Comparison of ENCODE assay signal across 27 mouse cellular contexts in the genomic region with DNA sequence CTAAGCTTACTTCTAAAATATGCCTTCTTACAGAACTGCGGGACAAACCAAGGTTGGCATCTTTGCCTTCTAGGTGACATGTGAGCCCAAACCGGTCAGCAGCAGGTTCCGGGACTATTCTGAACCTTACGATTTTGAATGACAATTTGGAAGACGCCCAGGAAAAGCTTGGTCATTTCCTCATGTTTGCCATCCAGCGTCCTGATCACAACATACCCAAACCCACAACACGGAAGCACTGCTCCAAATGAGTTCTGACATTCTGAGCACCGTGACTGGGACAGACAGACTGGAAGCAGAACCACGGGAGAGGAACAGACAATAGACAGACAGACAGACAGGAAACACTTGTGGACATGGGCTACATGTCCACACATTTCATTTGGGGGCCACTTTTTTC. TPM values are rescaled to one million over a fixed set of nuclear protein-coding genes. Genes with fewer than 3 reads are reported as not detected.
A peak's percentile ranks its signal among the peaks of the same experiment; 100 is the strongest.
DNase-seq lines count a peak whose midpoint lies in the region; ATAC-seq lines count a peak whose summit lies in the region.
"Had no signal": no experiment of that assay in that cellular context is flagged by ENCODE, and none has a peak within 500 bp of the region (broad histone marks: within the 10 kb centered on the region; RNA-seq: fewer than 3 reads in every experiment).

No protein-coding gene starts in this region.

- 86% methylated on average over 9 of the region's 9 CpGs for WGBS in heart, embryonic 10.5 days

- DNase-seq in heart, embryonic 10.5 days (ENCODE audit: low spot score), result peak; percentile 39
- no peak for DNase-seq in heart, adult 9 months (ENCODE audit: low spot score in 2 of 2)
- peak; percentile 15 for DNase-seq in 416B (ENCODE audit: low read depth)
- no peak for DNase-seq in gastrocnemius, adult 8-10 months (ENCODE audit: low spot score in 2 of 2)
- no peak for DNase-seq in left cerebral cortex, postnatal 10 days (ENCODE audit: extremely low spot score in 1 of 2, low spot score in 2 of 2)
- DNase-seq: adrenal gland, postnatal 25 days; cerebellum, adult 8-10 months; embryo, embryonic 11 days; gastrocnemius, adult 2 months; heart, adult 11 months; heart, postnatal 4 days; kidney, adult 11 months; kidney, postnatal 25 days; layer of hippocampus, postnatal 36 days; liver, embryonic 13.5 days; thymus, postnatal 4 days had no signal

- no peaks in the 10 kb centered on the region for H3K9me3 ChIP-seq in heart, embryonic 10.5 days
- H3K9me3 ChIP-seq: embryonic facial prominence, embryonic 12.5 days; heart, embryonic 12.5 days; kidney, embryonic 15.5 days; limb, embryonic 10.5 days; limb, embryonic 15.5 days; liver, embryonic 13.5 days; megakaryocyte, embryonic 14.5 days; midbrain, embryonic 12.5 days; neural tube, embryonic 13.5 days had no signal

- ATAC-seq in granulocyte monocyte progenitor cell, adult 5-6 weeks (replicated peaks; ENCODE audit: poor library complexity, severe bottlenecking), result peak; percentile 61
- peak; percentile 58 for ATAC-seq in megakaryocyte progenitor cell, adult 5-6 weeks (replicated peaks; ENCODE audit: poor library complexity)

- no peaks in the 10 kb centered on the region for H3K27me3 ChIP-seq in heart, embryonic 10.5 days (ENCODE audit: insufficient read depth, poor library complexity, severe bottlenecking)
- H3K27me3 ChIP-seq: embryonic facial prominence, embryonic 12.5 days; heart, embryonic 12.5 days; kidney, embryonic 15.5 days; limb, embryonic 15.5 days; liver, embryonic 13.5 days; megakaryocyte, embryonic 14.5 days; midbrain, embryonic 12.5 days; neural tube, embryonic 13.5 days had no signal

- H3K4me3 ChIP-seq in heart, embryonic 10.5 days, result no peak overlapping the region
- H3K4me3 ChIP-seq: embryonic facial prominence, embryonic 12.5 days; gastrocnemius, adult 2 months; heart, embryonic 12.5 days; kidney, embryonic 15.5 days; limb, embryonic 10.5 days; limb, embryonic 15.5 days; liver, embryonic 13.5 days; megakaryocyte, embryonic 14.5 days; midbrain, embryonic 12.5 days; neural tube, embryonic 13.5 days had no signal

- no peaks in the 10 kb centered on the region for H3K4me1 ChIP-seq in heart, embryonic 10.5 days
- H3K4me1 ChIP-seq: heart, embryonic 12.5 days; kidney, embryonic 15.5 days; limb, embryonic 10.5 days; limb, embryonic 15.5 days; liver, embryonic 13.5 days; midbrain, embryonic 12.5 days; neural tube, embryonic 13.5 days had no signal

- H3K27ac ChIP-seq in heart, embryonic 10.5 days, result no peak overlapping the region
- H3K27ac ChIP-seq: embryonic facial prominence, embryonic 12.5 days; gastrocnemius, adult 2 months; hindbrain, embryonic 14.5 days; kidney, embryonic 15.5 days; limb, embryonic 10.5 days; limb, embryonic 15.5 days; liver, embryonic 13.5 days; midbrain, embryonic 12.5 days; neural tube, embryonic 13.5 days had no signal

- intact Hi-C loops in left cerebral cortex, postnatal 10 days (cut with DNase I), result loop anchor here (2.0 to 5.0 kb wide), 2 partner anchors 111 to 259 kb away; a partner anchor contains a TSS

- H3K36me3 ChIP-seq in heart, embryonic 10.5 days, result 0 out of 2 replicates have a peak, but pooled peaks cover under 1% of the 10 kb centered on the region
- H3K36me3 ChIP-seq: limb, embryonic 15.5 days had no signal

RNA-seq across cellular contexts. Expression of a gene that starts 29.7 kb away (rescaled TPM):
- 284 and 384 TPM in 2 replicates for polyA plus RNA-seq in heart, embryonic 10.5 days (2016; fragmentation: Nextera tagmentation; extraction: Ambion mirVana)
- total RNA-seq in granulocyte monocyte progenitor cell, adult 5-6 weeks (2014; fragmentation: Nextera tagmentation), result 351 and 354 TPM in 2 replicates
- total RNA-seq in granulocyte monocyte progenitor cell, adult 5-6 weeks (2017), result 469 and 554 TPM in 2 replicates
- total RNA-seq in megakaryocyte progenitor cell, adult 5-6 weeks (2015), result 432 and 457 TPM in 2 replicates
- 491 and 530 TPM in 2 replicates for total RNA-seq in megakaryocyte progenitor cell, adult 5-6 weeks (2017)
- 1 to 10 TPM; 2.5 to 6.5 (median 4.8) TPM for total RNA-seq in gastrocnemius, adult 8-10 months (2022)
- total RNA-seq in left cerebral cortex, postnatal 10 days (2021), result 10 to 100 TPM; 13.1 to 15.5 TPM

RNA-seq across cellular contexts. Expression of a gene that starts 53.7 kb away (rescaled TPM):
- polyA plus RNA-seq in heart, embryonic 10.5 days (2016; fragmentation: Nextera tagmentation; extraction: Ambion mirVana), result 45.3 and 66.4 TPM in 2 replicates
- 21.9 and 24.6 TPM in 2 replicates for total RNA-seq in granulocyte monocyte progenitor cell, adult 5-6 weeks (2014; fragmentation: Nextera tagmentation)
- total RNA-seq in granulocyte monocyte progenitor cell, adult 5-6 weeks (2017), result 73.7 and 93.3 TPM in 2 replicates
- 56.9 and 60.7 TPM in 2 replicates for total RNA-seq in megakaryocyte progenitor cell, adult 5-6 weeks (2015)
- total RNA-seq in megakaryocyte progenitor cell, adult 5-6 weeks (2017), result 73.0 and 90.5 TPM in 2 replicates
- total RNA-seq in gastrocnemius, adult 8-10 months (2022), result 10 to 100 TPM in 3 of 4 experiments, 1 to 10 TPM in 1; 8.7 to 11.0 (median 10.6) TPM
- 1 to 10 TPM; 5.7 to 7.2 TPM for total RNA-seq in left cerebral cortex, postnatal 10 days (2021)

Comparison
In these comparisons a context has a peak if more than half of its experiments do, and no peak if none do; other contexts are left out.
1. DNase-seq: peak in heart, embryonic 10.5 days (single experiment) and 416B (single experiment); none in heart, adult 9 months (0 of 2), gastrocnemius, adult 8-10 months (0 of 2) and left cerebral cortex, postnatal 10 days (0 of 2).
2. RNA of a gene that starts 29.7 kb away (total RNA-seq): 432 to 530 TPM in megakaryocyte progenitor cell, adult 5-6 weeks and 351 to 554 TPM in granulocyte monocyte progenitor cell, adult 5-6 weeks; 13.1 to 15.5 TPM in left cerebral cortex, postnatal 10 days and 2.5 to 6.5 TPM in gastrocnemius, adult 8-10 months; every median in the first group is over 10 times any median in the second.